Mouse (Mus musculus): ENCODE results near the gene Prim1. TPM values are rescaled to one million over a fixed set of nuclear protein-coding genes. Genes with fewer than 3 reads are reported as not detected.
A peak's percentile ranks its signal among the peaks of the same experiment; 100 is the strongest.

Prim1 gene
- total RNA-seq, 1 experiment = 63.5 TPM

GRCm38 (mm10) chr10:128007446-128007845 is 7.5 kb upstream of the Prim1 start, which contains the start of gene Hsd17b6:
Gene Hsd17b6 (minus strand): TSS chr10:128007611.
- no peak for TF ChIP-seq ZC3H11A (IDR thresholded peaks at IDR 0.05; ENCODE audit: borderline replicate concordance, low read depth, low read length)
- TF ChIP-seq MAFK (IDR thresholded peaks at IDR 0.05; ENCODE audit: insufficient read depth, low read depth, low read length) = no peak
- Histone ChIP-seq H3K4me1 (ENCODE audit: control insufficient read depth in 2 of 2, insufficient read depth in 2 of 2, low read length in 2 of 2, poor library complexity in 1 of 2) (no peaks in the 10 kb centered on the region), H3K9ac (ENCODE audit: insufficient read depth, low read depth, low read length, poor library complexity, severe bottlenecking) (no peak within 1 kb of the TSS), H3K36me3 (ENCODE audit: control insufficient read depth, insufficient read depth, low read length, poor library complexity, severe bottlenecking) (no peaks in the 10 kb centered on the region), H3K4me3 (ENCODE audit: insufficient read depth in 1 of 2, low read depth in 1 of 2, low read length in 2 of 2, poor library complexity in 1 of 2, severe bottlenecking in 1 of 2) (no peak within 1 kb of the TSS), H3K27ac (ENCODE audit: insufficient read depth, low read depth, low read length, poor library complexity, severe bottlenecking) (no peak within 1 kb of the TSS), H3K9me3 (ENCODE audit: control insufficient read depth, insufficient read depth, low read depth, low read length) (no peaks in the 10 kb centered on the region)
- no peak for DNase-seq (ENCODE audit: low read depth, low spot score)
- in situ Hi-C loops (cut with MboI; ENCODE audit: low sequenced_read_pairs in 2 of 2, unreplicated experiment in 2 of 2) = loop anchor here in 1 of 2 experiments (5.0 kb wide), 2 partner anchors 50 to 265 kb away; no protein-coding TSS in a partner anchor

GRCm38 (mm10) chr10:128008207-128008889 is 6.6 kb upstream of the Prim1 start:
- TF ChIP-seq CHD2 (IDR thresholded peaks at IDR 0.05; ENCODE audit: low read depth, low read length) (no peak), ZC3H11A (IDR thresholded peaks at IDR 0.05; ENCODE audit: borderline replicate concordance, low read depth, low read length) (peak; percentile 78; the same call in 1 of the 2 replicates)
- Histone ChIP-seq H3K4me1 (ENCODE audit: control insufficient read depth in 2 of 2, insufficient read depth in 2 of 2, low read length in 2 of 2, poor library complexity in 1 of 2) (no peaks in the 10 kb centered on the region), H3K27ac (ENCODE audit: insufficient read depth, low read depth, low read length, poor library complexity, severe bottlenecking) (no peak overlapping the region), H3K9me3 (ENCODE audit: control insufficient read depth, insufficient read depth, low read depth, low read length) (no peaks in the 10 kb centered on the region), H3K9ac (ENCODE audit: insufficient read depth, low read depth, low read length, poor library complexity, severe bottlenecking) (no peak overlapping the region), H3K36me3 (ENCODE audit: control insufficient read depth, insufficient read depth, low read length, poor library complexity, severe bottlenecking) (no peaks in the 10 kb centered on the region), H3K4me3 (ENCODE audit: insufficient read depth in 1 of 2, low read depth in 1 of 2, low read length in 2 of 2, poor library complexity in 1 of 2, severe bottlenecking in 1 of 2) (no peak overlapping the region)
- in situ Hi-C loops (cut with MboI; ENCODE audit: low sequenced_read_pairs in 2 of 2, unreplicated experiment in 2 of 2) = loop anchor here in 1 of 2 experiments (5.0 kb wide), 2 partner anchors 51 to 266 kb away; no protein-coding TSS in a partner anchor
- DNase-seq (ENCODE audit: low read depth, low spot score) = peak; percentile 81

- H3K27ac ChIP-seq (ENCODE audit: insufficient read depth, low read depth, low read length, poor library complexity, severe bottlenecking) = no peak overlapping the region
- in situ Hi-C loops (cut with MboI; ENCODE audit: low sequenced_read_pairs in 2 of 2, unreplicated experiment in 2 of 2) = loop anchor here in 1 of 2 experiments (5.0 kb wide), 2 partner anchors 52 to 267 kb away; no protein-coding TSS in a partner anchor
- no peaks in the 10 kb centered on the region for H3K4me1 ChIP-seq (ENCODE audit: control insufficient read depth in 2 of 2, insufficient read depth in 2 of 2, low read length in 2 of 2, poor library complexity in 1 of 2)
These were observed 5.2 kb upstream of the Prim1 start for GRCm38 (mm10) chr10:128009735-128010134.

GRCm38 (mm10) chr10:128022196-128022595 is 7.2 kb downstream of the Prim1 start:
- no peak for TF ChIP-seq ZNF384 (IDR thresholded peaks at IDR 0.05; ENCODE audit: low read depth, low read length)
- no peak for TF ChIP-seq ZC3H11A (IDR thresholded peaks at IDR 0.05; ENCODE audit: borderline replicate concordance, low read depth, low read length)
- no peak for TF ChIP-seq MAFK (IDR thresholded peaks at IDR 0.05; ENCODE audit: insufficient read depth, low read depth, low read length)
- TF ChIP-seq CHD2 (IDR thresholded peaks at IDR 0.05; ENCODE audit: low read depth, low read length) = no peak
- no peak for TF ChIP-seq HCFC1 (IDR thresholded peaks at IDR 0.05; ENCODE audit: borderline replicate concordance, insufficient read depth, low read length)
- no peak overlapping the region for H3K27ac ChIP-seq (ENCODE audit: insufficient read depth, low read depth, low read length, poor library complexity, severe bottlenecking)
- DNase-seq (ENCODE audit: low read depth, low spot score) = no peak
- no peaks in the 10 kb centered on the region for H3K4me1 ChIP-seq (ENCODE audit: control insufficient read depth in 2 of 2, insufficient read depth in 2 of 2, low read length in 2 of 2, poor library complexity in 1 of 2)
- no peak overlapping the region for H3K4me3 ChIP-seq (ENCODE audit: insufficient read depth in 1 of 2, low read depth in 1 of 2, low read length in 2 of 2, poor library complexity in 1 of 2, severe bottlenecking in 1 of 2)
- H3K36me3 ChIP-seq (ENCODE audit: control insufficient read depth, insufficient read depth, low read length, poor library complexity, severe bottlenecking) = peaks cover 47% of the 10 kb centered on the region
- in situ Hi-C loops (cut with MboI; ENCODE audit: low sequenced_read_pairs in 2 of 2, unreplicated experiment in 2 of 2) = no loop called here
- no peaks in the 10 kb centered on the region for H3K9me3 ChIP-seq (ENCODE audit: control insufficient read depth, insufficient read depth, low read depth, low read length)
- H3K9ac ChIP-seq (ENCODE audit: insufficient read depth, low read depth, low read length, poor library complexity, severe bottlenecking) = no peak overlapping the region

More at GRCm38 (mm10) chr10:128009735-128010134, 5.2 kb upstream of the Prim1 start:
- Histone ChIP-seq H3K4me3 (ENCODE audit: insufficient read depth in 1 of 2, low read depth in 1 of 2, low read length in 2 of 2, poor library complexity in 1 of 2, severe bottlenecking in 1 of 2) (no peak overlapping the region), H3K36me3 (ENCODE audit: control insufficient read depth, insufficient read depth, low read length, poor library complexity, severe bottlenecking) (no peaks in the 10 kb centered on the region), H3K9ac (ENCODE audit: insufficient read depth, low read depth, low read length, poor library complexity, severe bottlenecking) (no peak overlapping the region), H3K9me3 (ENCODE audit: control insufficient read depth, insufficient read depth, low read depth, low read length) (no peaks in the 10 kb centered on the region)
- TF ChIP-seq CHD2 (IDR thresholded peaks at IDR 0.05; ENCODE audit: low read depth, low read length) (no peak), ZC3H11A (IDR thresholded peaks at IDR 0.05; ENCODE audit: borderline replicate concordance, low read depth, low read length) (no peak), MAFK (IDR thresholded peaks at IDR 0.05; ENCODE audit: insufficient read depth, low read depth, low read length) (no peak), ZNF384 (IDR thresholded peaks at IDR 0.05; ENCODE audit: low read depth, low read length) (no peak), HCFC1 (IDR thresholded peaks at IDR 0.05; ENCODE audit: borderline replicate concordance, insufficient read depth, low read length) (no peak)
- no peak for DNase-seq (ENCODE audit: low read depth, low spot score)

Data from ES-E14 (cell line).